Mouse (Mus musculus) liver, embryonic 12.5 days (tissue): ENCODE measurements at regions not wholly inside any gene's neighbourhood (a gene's known extent, or its start where the extent isn't known, plus 50 kb on each side); places are given as distances from the start of the nearest gene placed in this dataset.

Experiments used
- ATAC-seq: fragments of 200-750 bp; cut with Nextera tagmentation; 2 replicates; pipeline ENCODE4 v1.8.0; 2017; ENCODE audit warnings: moderate number of reproducible peaks, mild to moderate bottlenecking, moderate library complexity
- H3K27ac ChIP-seq: fragments of 300-500 bp; sonication (generic); 2 replicates; pipeline ENCODE4 v1.5.1; 2016; ENCODE audit warnings: mild to moderate bottlenecking
- H3K27me3 ChIP-seq: fragments of 300-500 bp; sonication (generic); replicated peaks from 2 replicates; pipeline ENCODE4 v1.6.1; 2016; ENCODE audit warnings: mild to moderate bottlenecking, moderate library complexity
- H3K36me3 ChIP-seq: fragments of 300-500 bp; sonication (generic); 2 replicates; pipeline ENCODE4 v1.6.1; 2016; ENCODE audit warnings: mild to moderate bottlenecking, moderate library complexity
- H3K4me1 ChIP-seq: fragments of 300-500 bp; sonication (generic); 2 replicates; pipeline ENCODE4 v1.6.1; 2016
- H3K4me2 ChIP-seq: fragments of 300-500 bp; sonication (generic); 2 replicates; pipeline ENCODE4 v1.6.1; 2016; ENCODE audit warnings: mild to moderate bottlenecking, moderate library complexity
- H3K4me3 ChIP-seq: fragments of 300-500 bp; sonication (generic); 2 replicates; pipeline ENCODE4 v1.5.1; 2016; ENCODE audit warnings: mild to moderate bottlenecking, moderate library complexity
- H3K9ac ChIP-seq: fragments of 300-500 bp; sonication (generic); 2 replicates; pipeline ENCODE4 v1.6.1; 2016; ENCODE audit warnings: mild to moderate bottlenecking, moderate library complexity
- H3K9me3 ChIP-seq: fragments of 300-500 bp; sonication (generic); replicated peaks from 2 replicates; pipeline ENCODE4 v1.6.1; 2016; ENCODE audit warnings: mild to moderate bottlenecking, moderate library complexity
- WGBS: fragments of 180-500 bp; shearing (Covaris S2); methylation state at CpG from one replicate; pipeline ENCODE4 v1.1.7; 2016; ENCODE audit not compliant: insufficient replicate concordance; 5-methylcytosine and 5-hydroxymethylcytosine counted together

- no peaks in the 10 kb centered on the region for H3K36me3 ChIP-seq
- peaks cover 5% of the 10 kb centered on the region; the same call in 1 of the 2 replicates for H3K4me1 ChIP-seq
- H3K4me3 ChIP-seq = no peak overlapping the region
- WGBS = 67% methylated on average over 6 of the region's 6 CpGs
- peak; percentile 83 for ATAC-seq
- no peaks in the 10 kb centered on the region for H3K27me3 ChIP-seq
- no peak overlapping the region for H3K27ac ChIP-seq
- no peaks in the 10 kb centered on the region for H3K9me3 ChIP-seq
- no peak overlapping the region for H3K4me2 ChIP-seq
- H3K9ac ChIP-seq = no peak overlapping the region
Observed at GRCm38 (mm10) chr1:71886903-71887302, 233.9 kb upstream of the Fn1 start.

DNA sequence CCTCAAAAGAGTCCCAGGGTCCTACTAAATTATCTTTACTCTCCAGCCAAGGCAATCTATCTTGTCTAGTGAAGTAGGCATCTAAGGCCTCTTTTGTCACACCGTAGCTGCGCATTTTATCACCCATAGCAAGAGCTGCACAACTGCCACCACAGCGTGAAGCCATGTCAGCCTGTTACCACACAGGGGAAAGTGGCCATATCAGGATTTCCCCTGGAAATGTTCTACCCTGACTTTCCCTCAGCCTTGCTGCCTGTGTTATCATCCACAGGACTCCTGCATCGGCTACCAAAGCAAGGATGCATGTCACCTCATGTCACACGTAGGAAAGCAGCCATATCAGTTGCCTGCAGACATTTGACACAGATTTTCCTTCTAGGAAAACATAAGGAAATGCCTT lies 233.2 kb upstream of the Fn1 start:
- H3K27ac ChIP-seq = peak overlapping the region; percentile 30; the same call in 1 of the 2 replicates
- H3K9me3 ChIP-seq = no peaks in the 10 kb centered on the region
- no peak for ATAC-seq
- no peak overlapping the region for H3K4me2 ChIP-seq
- H3K36me3 ChIP-seq = no peaks in the 10 kb centered on the region
- 21% methylated on average over 5 of the region's 5 CpGs for WGBS
- H3K4me1 ChIP-seq = peaks cover 5% of the 10 kb centered on the region; the same call in 1 of the 2 replicates
- no peak overlapping the region for H3K4me3 ChIP-seq
- no peaks in the 10 kb centered on the region for H3K27me3 ChIP-seq
- H3K9ac ChIP-seq = no peak overlapping the region

GRCm38 (mm10) chr1:71881851-71882250 lies 228.9 kb upstream of the Fn1 start:
- no peaks in the 10 kb centered on the region for H3K27me3 ChIP-seq
- H3K36me3 ChIP-seq = no peaks in the 10 kb centered on the region
- H3K27ac ChIP-seq = no peak overlapping the region
- peaks cover 5% of the 10 kb centered on the region; the same call in 1 of the 2 replicates for H3K4me1 ChIP-seq
- H3K4me2 ChIP-seq = no peak overlapping the region
- ATAC-seq = no peak
- WGBS = 75% methylated on average over 12 of the region's 12 CpGs
- H3K9me3 ChIP-seq = no peaks in the 10 kb centered on the region
- no peak overlapping the region for H3K4me3 ChIP-seq
- H3K9ac ChIP-seq = no peak overlapping the region

GRCm38 (mm10) chr1:71881191-71881590 lies 228.2 kb upstream of the Fn1 start:
- ATAC-seq = no peak
- WGBS = 79% methylated on average over 4 of the region's 4 CpGs
- H3K4me2 ChIP-seq = no peak overlapping the region

DNA sequence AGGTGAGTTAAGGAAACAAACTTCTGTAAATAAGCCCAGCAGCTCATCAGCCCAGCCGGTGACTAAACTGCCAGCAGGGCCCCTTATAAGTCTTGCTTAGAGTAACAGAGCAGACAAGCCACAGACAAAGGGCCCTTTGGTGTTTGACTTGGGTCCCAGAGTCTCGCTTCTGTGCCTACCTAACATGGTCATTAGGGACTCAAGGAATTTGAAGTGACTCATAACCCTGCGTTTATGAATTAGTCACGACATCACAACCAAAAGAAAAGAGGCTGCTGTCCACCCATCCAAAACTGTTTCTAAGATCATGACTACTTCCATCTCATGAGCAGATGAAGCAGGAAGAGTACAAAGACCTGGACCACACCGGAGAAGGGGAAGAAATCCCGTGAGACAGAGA lies 227.5 kb upstream of the Fn1 start:
- Histone ChIP-seq H3K4me1 (peaks cover under 1% of the 10 kb centered on the region; the same call in 1 of the 2 replicates), H3K4me2 (no peak overlapping the region), H3K4me3 (no peak overlapping the region), H3K27ac (no peak overlapping the region), H3K27me3 (no peaks in the 10 kb centered on the region), H3K9me3 (no peaks in the 10 kb centered on the region), H3K9ac (no peak overlapping the region), H3K36me3 (no peaks in the 10 kb centered on the region)
- 74% methylated on average over 6 of the region's 6 CpGs for WGBS
- ATAC-seq = no peak

More at GRCm38 (mm10) chr1:71881191-71881590, 228.2 kb upstream of the Fn1 start:
- no peak overlapping the region for H3K4me3 ChIP-seq
- H3K9me3 ChIP-seq = no peaks in the 10 kb centered on the region
- peaks cover 5% of the 10 kb centered on the region; the same call in 1 of the 2 replicates for H3K4me1 ChIP-seq
- H3K27me3 ChIP-seq = no peaks in the 10 kb centered on the region
- H3K27ac ChIP-seq = no peak overlapping the region
- H3K36me3 ChIP-seq = no peaks in the 10 kb centered on the region
- H3K9ac ChIP-seq = no peak overlapping the region

DNA sequence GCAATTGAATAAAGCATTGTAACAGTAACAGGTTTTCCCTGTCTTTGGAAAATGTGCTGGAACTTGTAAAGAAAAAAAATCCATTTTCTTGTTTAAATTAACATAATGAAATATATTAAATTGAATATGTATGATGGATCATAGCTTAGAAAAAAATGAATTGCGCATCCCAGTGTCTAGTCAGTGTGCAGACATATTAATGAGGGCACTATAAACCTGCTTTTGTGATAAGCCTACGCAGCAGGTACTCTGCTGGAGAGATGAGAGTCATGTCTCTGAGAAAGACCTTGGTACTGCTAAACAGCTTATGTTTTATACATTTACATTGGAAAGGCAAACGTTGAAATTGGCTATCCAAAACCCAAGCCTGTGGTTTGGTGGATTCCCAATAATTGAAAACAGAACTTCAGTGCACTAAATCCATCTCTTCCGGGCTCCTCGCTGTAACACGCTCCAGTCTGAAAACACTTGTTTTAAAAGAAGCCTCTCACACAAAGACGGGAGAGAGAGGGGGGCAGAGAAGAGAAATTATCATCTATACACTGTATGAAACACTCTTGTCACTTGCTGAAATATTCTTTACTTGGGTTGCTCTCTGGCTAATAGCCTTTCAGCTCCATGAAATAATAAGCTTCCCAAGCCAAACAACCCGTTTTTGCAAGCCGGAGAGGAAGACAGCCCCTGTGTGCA lies 223.9 kb upstream of the Fn1 start:
- 69% methylated on average over 9 of the region's 9 CpGs for WGBS
- no peak overlapping the region for H3K27ac ChIP-seq
- H3K4me1 ChIP-seq = no peaks in the 10 kb centered on the region
- H3K4me3 ChIP-seq = no peak overlapping the region
- no peaks in the 10 kb centered on the region for H3K36me3 ChIP-seq
- ATAC-seq = no peak
- H3K9me3 ChIP-seq = no peaks in the 10 kb centered on the region
- H3K4me2 ChIP-seq = no peak overlapping the region
- H3K27me3 ChIP-seq = no peaks in the 10 kb centered on the region
- no peak overlapping the region for H3K9ac ChIP-seq

DNA sequence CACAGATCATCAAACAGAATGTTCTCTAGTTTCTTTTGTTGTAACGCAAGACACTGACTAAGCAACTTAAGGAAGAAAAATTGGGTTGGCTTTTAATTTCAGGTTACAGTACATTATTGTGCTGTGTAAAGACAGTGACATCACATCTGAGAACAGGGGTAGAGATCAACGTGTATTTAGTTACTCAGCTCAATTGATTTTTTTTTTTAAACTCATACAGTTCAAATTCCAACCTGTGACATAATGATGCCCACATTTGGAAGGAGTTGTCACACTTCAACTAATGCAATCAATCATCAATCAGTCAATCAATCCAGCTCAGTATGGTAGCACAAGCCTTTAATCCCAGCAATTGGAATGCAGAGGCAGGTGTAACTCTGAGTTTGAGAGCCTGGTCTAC lies 221.0 kb upstream of the Fn1 start:
- no peak for ATAC-seq
- no peak overlapping the region for H3K4me3 ChIP-seq
- H3K9ac ChIP-seq = no peak overlapping the region
- H3K4me2 ChIP-seq = no peak overlapping the region
- no peaks in the 10 kb centered on the region for H3K27me3 ChIP-seq
- H3K36me3 ChIP-seq = no peaks in the 10 kb centered on the region
- no peak overlapping the region for H3K27ac ChIP-seq
- WGBS = 71% methylated on average over 2 of the region's 2 CpGs
- no peaks in the 10 kb centered on the region for H3K9me3 ChIP-seq
- H3K4me1 ChIP-seq = no peaks in the 10 kb centered on the region

DNA sequence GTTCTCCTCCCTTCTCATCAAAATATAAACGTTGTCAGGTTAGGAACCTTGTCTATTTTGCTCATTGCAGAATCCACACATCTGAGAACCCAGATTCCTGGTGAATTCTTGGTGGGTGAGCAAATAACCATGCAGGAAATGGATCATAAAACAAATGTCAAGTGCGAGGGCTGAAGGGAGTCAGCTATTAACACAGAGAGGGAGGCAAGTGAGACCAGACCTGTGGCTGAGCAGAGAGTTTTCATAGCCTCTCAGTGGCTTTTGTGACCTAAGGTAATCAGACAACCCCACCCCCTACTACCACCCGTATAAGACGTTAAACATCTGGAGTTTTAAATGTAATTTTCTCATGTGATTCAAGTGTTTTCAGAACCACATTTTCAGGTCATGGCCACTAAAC lies 212.7 kb upstream of the Fn1 start:
- 54% methylated on average over 4 of the region's 4 CpGs for WGBS

DNA sequence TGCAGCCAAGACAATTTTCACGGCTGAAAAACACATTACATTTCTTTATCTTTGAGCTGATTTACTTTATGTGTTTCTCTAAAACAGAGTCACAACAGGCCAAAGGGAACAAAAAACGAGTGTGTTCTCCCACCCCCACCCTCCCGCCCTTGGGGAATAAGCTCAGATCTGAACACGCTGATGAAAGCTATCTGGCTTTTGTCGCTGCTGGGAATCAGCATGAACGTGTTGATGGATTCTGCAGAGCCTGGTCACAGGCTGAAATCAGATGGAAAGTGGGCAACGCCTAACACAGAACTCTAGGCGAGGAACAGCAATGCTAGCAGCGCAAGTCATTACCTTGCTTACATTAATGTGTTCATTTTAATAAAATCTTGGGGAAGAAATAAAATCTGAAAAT lies 211.7 kb upstream of the Fn1 start:
- Histone ChIP-seq H3K4me2 (no peak overlapping the region), H3K27ac (no peak overlapping the region), H3K4me1 (no peaks in the 10 kb centered on the region), H3K9me3 (no peaks in the 10 kb centered on the region), H3K9ac (no peak overlapping the region), H3K36me3 (no peaks in the 10 kb centered on the region), H3K4me3 (no peak overlapping the region), H3K27me3 (no peaks in the 10 kb centered on the region)
- 58% methylated on average over 9 of the region's 9 CpGs for WGBS
- ATAC-seq = no peak

More for the DNA sequence above, 212.7 kb upstream of the Fn1 start:
- Histone ChIP-seq H3K4me2 (no peak overlapping the region), H3K36me3 (no peaks in the 10 kb centered on the region), H3K9ac (no peak overlapping the region), H3K27me3 (no peaks in the 10 kb centered on the region), H3K4me1 (no peaks in the 10 kb centered on the region), H3K27ac (no peak overlapping the region), H3K4me3 (no peak overlapping the region), H3K9me3 (no peaks in the 10 kb centered on the region)
- ATAC-seq = no peak

- no peak overlapping the region for H3K27ac ChIP-seq
- H3K9ac ChIP-seq = no peak overlapping the region
- H3K9me3 ChIP-seq = no peaks in the 10 kb centered on the region
- no peaks in the 10 kb centered on the region for H3K36me3 ChIP-seq
- ATAC-seq = no peak
- no peak overlapping the region for H3K4me2 ChIP-seq
- whole genome bisulfite sequencing = 74% methylated on average over 2 of the region's 2 CpGs
- no peaks in the 10 kb centered on the region for H3K27me3 ChIP-seq
- H3K4me1 ChIP-seq = no peaks in the 10 kb centered on the region
- H3K4me3 ChIP-seq = no peak overlapping the region
Observed at GRCm38 (mm10) chr1:71853212-71853611, 200.2 kb upstream of the Fn1 start.

- no peak for ATAC-seq
- no peaks in the 10 kb centered on the region for H3K4me1 ChIP-seq
- H3K9ac ChIP-seq = no peak overlapping the region
- no peaks in the 10 kb centered on the region for H3K27me3 ChIP-seq
- no peak overlapping the region for H3K4me3 ChIP-seq
- H3K27ac ChIP-seq = no peak overlapping the region
- no peak overlapping the region for H3K4me2 ChIP-seq
- no peaks in the 10 kb centered on the region for H3K36me3 ChIP-seq
- 75% methylated on average over 8 of the region's 8 CpGs for WGBS
- no peaks in the 10 kb centered on the region for H3K9me3 ChIP-seq
Observed at GRCm38 (mm10) chr1:71851268-71851667, 198.3 kb upstream of the Fn1 start.

- ATAC-seq = no peak
- H3K4me2 ChIP-seq = no peak overlapping the region
- WGBS = 77% methylated on average over 5 of the region's 5 CpGs
Observed at GRCm38 (mm10) chr1:71848656-71849055, 195.7 kb upstream of the Fn1 start.

More at GRCm38 (mm10) chr1:71848656-71849055, 195.7 kb upstream of the Fn1 start:
- no peak overlapping the region for H3K4me3 ChIP-seq
- H3K9ac ChIP-seq = no peak overlapping the region
- H3K4me1 ChIP-seq = no peaks in the 10 kb centered on the region
- no peaks in the 10 kb centered on the region for H3K9me3 ChIP-seq
- H3K36me3 ChIP-seq = no peaks in the 10 kb centered on the region
- H3K27me3 ChIP-seq = no peaks in the 10 kb centered on the region
- no peak overlapping the region for H3K27ac ChIP-seq
